Mouse (Mus musculus) c-Kit-negative CD71-positive TER-119-positive erythroid progenitor cells, embryonic 14.5 days (primary cell): ENCODE data around the gene Traf2.

Source experiments
- DNase-seq: peaks from one replicate; pipeline ENCODE4 v3.0.0-alpha.2; 2013; ENCODE audit warnings: low read depth, low spot score

Gene Traf2

GRCm38 (mm10) chr2:25545996-25546810 is 537 bp downstream of the Traf2 start:
- no peak for DNase-seq

GRCm38 (mm10) chr2:25541644-25542367 is 4.9 kb downstream of the Traf2 start:
- DNase-seq = no peak

- DNase-seq = no peak
These were observed 6.2 kb downstream of the Traf2 start for GRCm38 (mm10) chr2:25540541-25540948.

GRCm38 (mm10) chr2:25536531-25536930 is 10.2 kb downstream of the Traf2 start:
- no peak for DNase-seq

GRCm38 (mm10) chr2:25534866-25535182 is 11.9 kb downstream of the Traf2 start:
- DNase-seq = no peak

- DNase-seq = no peak
These were observed 12.4 kb downstream of the Traf2 start for GRCm38 (mm10) chr2:25534178-25534865.

GRCm38 (mm10) chr2:25533707-25534106 is 13.0 kb downstream of the Traf2 start:
- no peak for DNase-seq

- no peak for DNase-seq
These were observed 20.0 kb downstream of the Traf2 start for GRCm38 (mm10) chr2:25526510-25527302.

GRCm38 (mm10) chr2:25509912-25510311 is 36.8 kb downstream of the Traf2 start:
- no peak for DNase-seq

- no peak for DNase-seq
These were observed 39.8 kb downstream of the Traf2 start for GRCm38 (mm10) chr2:25506964-25507363.

GRCm38 (mm10) chr2:25505860-25506259 is 40.9 kb downstream of the Traf2 start:
- DNase-seq = no peak

GRCm38 (mm10) chr2:25505000-25505399 is 41.7 kb downstream of the Traf2 start:
- DNase-seq = no peak

- no peak for DNase-seq
These were observed 42.2 kb downstream of the Traf2 start for GRCm38 (mm10) chr2:25504538-25504937.

- peak; percentile 62 for DNase-seq
These were observed 44.0 kb downstream of the Traf2 start for GRCm38 (mm10) chr2:25502726-25503125.

GRCm38 (mm10) chr2:25501593-25502486 is 44.9 kb downstream of the Traf2 start, which contains the start of gene C8g:
TSS of gene C8g (minus strand) at chr2:25501719.
- no peak for DNase-seq

GRCm38 (mm10) chr2:25500576-25501405 is 45.9 kb downstream of the Traf2 start, which contains the start of gene Fbxw5:
TSS of gene Fbxw5 (plus strand) at chr2:25500750.
- DNase-seq = peak; percentile 74

- no peak for DNase-seq
These were observed 46.6 kb downstream of the Traf2 start for GRCm38 (mm10) chr2:25500071-25500575.

- DNase-seq = no peak
These were observed 47.9 kb downstream of the Traf2 start for GRCm38 (mm10) chr2:25498622-25499478.
